Mouse (Mus musculus): ENCODE measurements around the gene Cdkl3.
A peak's percentile ranks its signal among the peaks of the same experiment; 100 is the strongest.

The Cdkl3 gene

GRCm38 (mm10) chr11:52003772-52004528, at the start of gene Cdkl3:
TSS of gene Cdkl3 (plus strand) at chr11:52004221.
- DNase-seq (ENCODE audit: low spot score): peak; percentile 92

GRCm38 (mm10) chr11:51956112-51956511, 47.9 kb upstream of the Cdkl3 start:
- DNase-seq (ENCODE audit: low spot score): no peak

DNA sequence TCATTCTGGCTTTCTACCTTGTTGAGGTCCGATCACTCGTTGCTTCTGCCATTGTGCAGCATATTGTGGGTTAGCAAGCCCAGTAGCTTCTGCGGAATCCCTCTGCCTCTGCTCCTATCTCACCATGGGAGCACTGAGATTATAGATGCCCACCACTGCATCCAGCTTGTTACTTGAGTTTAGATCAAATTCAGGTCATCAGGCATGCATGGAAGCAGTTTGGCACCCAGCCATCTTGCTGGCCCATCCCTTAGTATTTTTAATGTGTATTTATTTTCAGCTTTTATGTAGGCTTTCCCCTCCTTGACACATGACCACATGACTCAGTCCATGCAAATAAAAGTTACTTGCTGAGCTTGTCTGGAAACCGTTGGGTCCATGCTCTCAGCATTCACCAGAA, 46.3 kb upstream of the Cdkl3 start:
- no peak for DNase-seq (ENCODE audit: low spot score)

GRCm38 (mm10) chr11:51959511-51959910, 44.5 kb upstream of the Cdkl3 start:
- DNase-seq (ENCODE audit: low spot score): no peak

DNA sequence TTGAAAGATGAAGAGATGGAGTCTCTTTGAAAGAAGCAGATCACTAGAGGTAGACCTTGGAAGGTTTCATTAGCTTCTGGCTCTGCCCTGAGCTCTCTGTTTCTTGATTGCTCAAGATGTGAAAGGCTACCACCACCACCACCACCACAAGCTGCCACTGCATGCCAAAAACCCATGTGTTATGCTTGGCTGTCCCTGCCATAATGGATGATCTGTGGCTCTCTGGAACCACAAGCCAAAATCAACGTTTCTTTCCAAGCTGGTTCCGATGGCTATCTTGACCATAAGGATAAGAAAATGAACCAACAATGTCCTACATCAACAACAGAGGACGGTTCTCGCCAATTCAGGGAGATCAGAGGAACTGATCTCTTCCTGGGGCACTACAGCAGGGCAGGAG, 44.0 kb upstream of the Cdkl3 start:
- DNase-seq (ENCODE audit: low spot score): no peak

DNA sequence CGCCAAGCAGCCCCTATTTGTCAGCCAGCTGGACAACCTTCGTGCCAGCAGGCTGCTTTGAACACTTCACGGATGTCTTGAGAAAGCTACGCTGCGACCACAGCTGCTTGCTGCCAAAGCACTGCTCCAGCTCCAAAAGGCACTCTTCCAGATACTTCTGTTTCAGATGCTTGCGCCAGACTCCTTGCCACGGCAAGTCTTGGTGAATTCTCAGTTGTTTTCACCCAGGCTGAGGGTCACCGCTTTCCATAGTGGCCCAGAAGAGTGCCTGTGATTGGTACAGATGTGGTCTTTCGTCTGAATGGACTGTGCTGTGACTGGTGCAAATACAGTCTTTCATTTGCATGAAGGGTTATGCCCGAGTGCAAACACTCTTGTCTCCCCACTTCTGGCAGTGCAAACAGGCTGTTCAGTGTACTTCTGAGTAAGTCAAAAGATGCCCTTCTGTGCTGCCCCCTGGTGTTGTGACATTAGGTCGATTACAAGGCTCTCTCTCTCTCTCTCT, 43.0 kb upstream of the Cdkl3 start:
- no peak for DNase-seq (ENCODE audit: low spot score)

- DNase-seq (ENCODE audit: low spot score): no peak
These were observed 42.3 kb upstream of the Cdkl3 start for GRCm38 (mm10) chr11:51961761-51962160.

- DNase-seq (ENCODE audit: low spot score): no peak
These were observed 41.7 kb upstream of the Cdkl3 start for GRCm38 (mm10) chr11:51962277-51962676.

DNA sequence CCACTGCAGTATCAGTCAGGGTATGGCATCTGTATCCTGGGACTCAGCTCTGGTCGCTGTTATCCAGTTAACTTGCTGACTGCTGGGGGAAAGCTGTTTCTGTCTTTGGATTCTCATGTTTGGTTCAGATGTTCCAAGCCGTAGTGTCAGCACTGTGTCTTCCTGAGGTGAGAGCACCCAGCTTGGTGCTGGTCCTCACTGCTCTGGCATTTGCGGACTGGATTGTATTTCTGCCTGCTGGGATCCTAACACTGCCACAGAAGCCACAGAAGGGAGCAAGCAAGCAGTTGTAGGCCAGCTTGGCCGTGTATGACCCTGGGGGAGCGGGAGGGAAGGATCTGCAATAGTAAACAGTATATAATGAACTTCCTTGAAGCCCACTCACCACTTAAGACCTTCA, 37.4 kb upstream of the Cdkl3 start:
- DNase-seq (ENCODE audit: low spot score): no peak

GRCm38 (mm10) chr11:51967443-51968401, 36.3 kb upstream of the Cdkl3 start, which contains the start of gene Cdkn2aipnl:
TSS of gene Cdkn2aipnl (plus strand) at chr11:51967661.
- peak; percentile 95 for DNase-seq (ENCODE audit: low spot score)

DNA sequence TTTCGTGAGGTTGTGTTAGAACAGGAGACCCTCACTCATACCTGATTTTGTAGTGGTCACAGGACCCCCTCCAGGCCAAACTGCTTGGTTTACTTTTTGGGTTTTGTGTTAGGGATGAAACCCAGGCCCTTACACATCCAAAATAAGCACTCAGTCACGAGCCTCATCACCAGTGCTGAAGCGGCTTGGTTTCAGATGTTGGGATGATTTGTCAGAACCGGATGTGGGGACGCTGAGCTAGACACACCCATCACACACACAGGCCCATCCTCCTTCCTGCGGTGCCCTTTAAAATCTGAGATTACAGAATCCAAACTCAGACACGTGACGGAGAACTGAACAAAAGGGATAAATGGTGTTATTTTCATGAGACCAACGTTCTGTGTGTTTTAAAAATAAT, 35.1 kb upstream of the Cdkl3 start:
- DNase-seq (ENCODE audit: low spot score): no peak

DNA sequence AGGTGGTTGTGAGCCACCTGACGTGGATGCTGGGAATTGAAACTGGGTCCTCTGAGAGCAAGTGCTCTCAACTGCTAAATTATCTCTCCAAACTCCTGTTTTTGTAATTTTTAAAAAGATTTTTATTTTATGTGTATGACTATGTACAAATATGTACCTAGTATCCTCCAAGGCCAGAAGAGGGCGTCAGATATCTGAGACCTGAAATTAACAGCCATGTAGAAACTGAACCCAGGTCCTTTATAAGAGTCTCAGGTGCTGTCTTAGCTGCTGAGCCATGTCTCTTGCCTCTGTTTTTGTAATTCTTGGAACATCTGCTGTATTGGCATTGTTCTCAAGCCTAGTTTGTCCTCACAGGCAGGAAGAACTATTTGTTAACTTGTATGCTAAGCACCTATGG, 34.5 kb upstream of the Cdkl3 start:
- peak; percentile 10 for DNase-seq (ENCODE audit: low spot score)

- no peak for DNase-seq (ENCODE audit: low spot score)
These were observed 32.4 kb upstream of the Cdkl3 start for GRCm38 (mm10) chr11:51971644-51972043.

DNA sequence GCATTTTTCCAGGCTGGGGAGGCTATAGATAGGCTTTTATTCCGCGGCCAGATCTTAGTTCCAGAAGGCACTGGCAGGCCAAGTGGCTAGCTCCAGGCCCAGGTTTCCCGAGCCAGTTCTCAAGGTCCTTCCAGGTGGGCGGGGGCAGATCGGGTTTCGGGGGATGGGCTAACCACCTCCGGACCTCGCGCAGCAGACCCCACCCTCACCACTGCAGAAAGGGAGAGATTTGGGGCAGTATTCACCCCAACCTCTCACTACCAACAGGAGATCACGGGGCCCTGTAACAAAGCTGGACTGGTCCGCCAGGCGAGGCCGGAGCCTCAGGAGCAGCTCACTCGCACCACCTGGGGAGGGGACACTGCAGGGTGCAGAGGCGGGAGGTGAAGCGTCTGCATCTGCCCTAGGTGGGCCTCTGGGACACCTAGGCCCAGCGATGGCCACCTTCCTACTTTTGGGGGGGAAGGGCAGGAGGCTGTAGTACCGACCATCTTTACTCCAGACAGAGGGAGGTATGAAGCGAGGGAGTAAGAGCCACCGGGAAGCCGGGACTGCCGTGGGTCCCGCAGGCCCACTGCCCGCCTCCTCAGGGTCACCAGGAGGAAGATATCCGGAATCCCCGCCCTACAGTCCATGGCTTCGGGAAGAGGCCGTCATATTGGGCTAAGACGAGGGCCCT, 4.3 kb upstream of the Cdkl3 start:
- no peak for DNase-seq (ENCODE audit: low spot score)

DNA sequence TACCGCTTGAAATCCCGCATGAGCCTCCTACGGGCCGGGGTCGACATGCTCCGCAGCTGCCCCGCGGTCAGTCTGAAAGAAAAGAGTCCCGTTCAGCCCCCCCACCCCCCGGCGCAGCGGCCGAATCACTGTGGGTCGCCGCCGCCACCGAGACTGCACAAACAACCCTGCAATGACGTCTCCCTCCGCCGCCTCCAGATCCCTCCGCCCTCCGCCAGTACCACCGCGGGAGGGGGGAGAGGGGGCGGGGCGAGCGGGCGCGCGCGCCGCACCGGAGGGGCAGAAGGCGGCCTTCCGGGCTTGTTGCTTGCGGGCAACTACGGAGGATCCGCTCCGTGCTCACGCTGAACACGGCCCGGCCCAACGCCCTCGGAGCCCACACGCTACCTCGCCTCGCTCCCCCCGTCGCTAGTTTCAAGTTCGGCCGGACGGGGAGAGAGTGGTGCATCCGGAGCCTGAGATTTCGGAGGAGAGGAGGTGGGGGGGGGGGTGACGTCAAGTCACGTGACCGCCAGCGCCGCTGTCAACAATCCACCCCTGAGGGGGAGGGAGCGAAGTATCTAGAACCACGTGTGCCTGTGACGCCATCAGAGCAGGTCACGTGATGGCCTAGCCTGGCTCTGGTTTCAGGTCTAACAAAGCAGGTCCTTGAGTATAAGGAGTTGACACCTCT, 3.6 kb upstream of the Cdkl3 start, which contains the start of gene Ube2b:
Ube2b (minus strand) TSS at position 473 of the 673 bp plus-strand sequence.
- DNase-seq (ENCODE audit: low spot score): peak; percentile 96

- DNase-seq (ENCODE audit: low spot score): no peak
These were observed 2.7 kb upstream of the Cdkl3 start for GRCm38 (mm10) chr11:52001341-52001740.

GRCm38 (mm10) chr11:52001861-52002260, 2.2 kb upstream of the Cdkl3 start:
- DNase-seq (ENCODE audit: low spot score): no peak

- peak; percentile 26 for DNase-seq (ENCODE audit: low spot score)
These were observed 1.0 kb upstream of the Cdkl3 start for GRCm38 (mm10) chr11:52002842-52003504.

DNA sequence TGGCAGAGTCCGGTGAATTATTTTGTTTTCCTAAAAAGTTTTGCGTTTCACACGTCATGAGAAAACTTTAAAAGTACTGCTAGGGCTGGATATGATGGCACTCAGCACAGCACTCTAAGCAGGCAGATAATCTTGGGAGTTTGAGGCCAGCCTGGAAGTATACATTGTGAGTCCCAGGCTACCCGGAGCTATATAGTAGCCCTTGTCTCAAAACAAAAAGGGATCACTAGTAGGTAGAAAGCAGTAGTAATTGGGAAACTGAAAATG, 583 bp upstream of the Cdkl3 start:
- no peak for DNase-seq (ENCODE audit: low spot score)

DNA sequence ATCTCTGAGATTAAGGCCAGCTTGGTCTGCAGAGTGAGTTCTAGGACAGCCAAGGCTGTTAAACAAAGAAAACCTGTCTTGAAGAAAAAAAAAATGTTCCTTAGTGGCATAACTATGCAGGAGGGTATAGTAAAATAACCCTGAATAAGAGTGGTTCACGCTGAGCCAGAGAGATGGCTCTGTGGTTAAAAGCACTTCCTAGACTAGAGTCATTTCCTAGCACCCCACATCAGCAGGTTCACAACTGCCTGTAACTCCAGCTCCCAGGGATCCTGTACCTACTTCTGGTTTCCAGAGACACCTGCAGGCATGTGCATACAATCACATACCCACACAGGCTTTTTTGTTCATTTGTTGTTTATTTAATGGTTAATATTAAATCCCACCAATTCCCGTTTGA, 1.6 kb downstream of the Cdkl3 start:
- no peak for DNase-seq (ENCODE audit: low spot score)

DNA sequence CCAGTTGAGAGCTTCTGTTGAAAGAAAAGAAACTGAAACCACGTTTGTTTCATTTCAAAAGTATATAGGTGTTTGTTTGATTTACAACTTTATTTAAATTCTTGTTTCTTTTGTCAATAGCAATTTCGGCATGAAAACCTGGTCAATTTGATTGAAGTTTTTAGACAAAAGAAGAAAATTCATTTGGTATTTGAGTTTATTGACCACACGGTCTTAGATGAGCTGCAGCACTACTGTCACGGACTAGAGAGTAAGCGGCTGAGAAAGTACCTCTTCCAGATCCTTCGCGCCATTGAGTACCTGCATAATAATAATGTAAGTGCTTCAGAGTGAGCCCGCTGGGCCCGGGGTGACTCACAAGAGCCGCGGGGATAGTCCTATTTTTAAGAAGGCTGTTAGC, 7.0 kb downstream of the Cdkl3 start:
- no peak for DNase-seq (ENCODE audit: low spot score)
